Mouse (Mus musculus) midbrain, embryonic 14.5 days (tissue): ENCODE data around the gene Sh3glb2. TPM values are rescaled to one million over a fixed set of nuclear protein-coding genes. Genes with fewer than 3 reads are reported as not detected.

ENCODE experiments used
- ATAC-seq: fragments of 200-750 bp; cut with Nextera tagmentation; 2 replicates; pipeline ENCODE4 v1.8.0; 2017; ENCODE audit warnings: moderate number of reproducible peaks, moderate library complexity; ENCODE audit not compliant: low FRiP score, low TSS enrichment
- DNase-seq: peaks from one replicate; pipeline ENCODE4 v3.0.0-alpha.2; 2015
- H3K27ac ChIP-seq: fragments of 300-500 bp; sonication (generic); replicated peaks from 2 replicates; pipeline ENCODE4 v1.5.1; 2014; ENCODE audit warnings: mild to moderate bottlenecking, low read depth, low read length, moderate library complexity
- H3K27me3 ChIP-seq: fragments of 300-500 bp; sonication (generic); 2 replicates; pipeline ENCODE4 v1.6.1; 2014; ENCODE audit warnings: low read length, control low read depth, mixed read lengths; ENCODE audit not compliant: control insufficient read depth, insufficient read depth
- H3K36me3 ChIP-seq: fragments of 300-500 bp; sonication (generic); 2 replicates; pipeline ENCODE4 v1.6.1; 2014; ENCODE audit warnings: low read length, control low read depth; ENCODE audit not compliant: control insufficient read depth, insufficient read depth
- H3K4me1 ChIP-seq: fragments of 300-500 bp; sonication (generic); 2 replicates; pipeline ENCODE4 v1.6.1; 2014; ENCODE audit warnings: mild to moderate bottlenecking, antibody characterized with exemption, low read length, control low read depth; ENCODE audit not compliant: control insufficient read depth, insufficient read depth
- H3K4me2 ChIP-seq: fragments of 300-500 bp; sonication (generic); 2 replicates; pipeline ENCODE4 v1.6.1; 2014; ENCODE audit warnings: mild to moderate bottlenecking, low read length, moderate library complexity
- H3K4me3 ChIP-seq: fragments of 300-500 bp; sonication (generic); replicated peaks from 2 replicates; pipeline ENCODE4 v1.5.1; 2014; ENCODE audit warnings: low read depth, low read length
- H3K9ac ChIP-seq: fragments of 300-500 bp; sonication (generic); replicated peaks from 2 replicates; pipeline ENCODE4 v1.6.1; 2014; ENCODE audit warnings: mild to moderate bottlenecking, low read length, moderate library complexity
- H3K9me3 ChIP-seq: fragments of 300-500 bp; sonication (generic); 2 replicates; pipeline ENCODE4 v1.6.1; 2016; ENCODE audit warnings: low read length, control low read depth, mixed read lengths; ENCODE audit not compliant: control insufficient read depth
- WGBS: fragments of 180-500 bp; shearing (Covaris S2); extraction: QIAGEN DNeasy Blood & Tissue Kit; methylation state at CpG from one replicate; pipeline ENCODE4 v1.1.7; 2014; 5-methylcytosine and 5-hydroxymethylcytosine counted together
- polyA plus RNA-seq: library from polyadenylated mRNA; unstranded; fragments of >200 nt; fragmentation: Nextera tagmentation; extraction: Ambion mirVana; gene quantifications from 2 replicates; pipeline ENCODE4 v1.2.1, GENCODE M21; 2014

Sh3glb2 gene
- polyA plus RNA-seq: 129 and 183 TPM in 2 replicates

GRCm38 (mm10) chr2:30358533-30359531 lies at the start of gene Sh3glb2:
Sh3glb2 (minus strand) TSS chr2:30359337.
- peak within 1 kb of the TSS; percentile 83 for H3K9ac ChIP-seq
- peak within 1 kb of the TSS; percentile 72 for H3K4me3 ChIP-seq
- ATAC-seq (peak; percentile 75), DNase-seq (peak; percentile 97)
- peaks cover 12% of the 10 kb centered on the region for H3K36me3 ChIP-seq
- H3K9me3 ChIP-seq: no peaks in the 10 kb centered on the region
- no peaks in the 10 kb centered on the region for H3K27me3 ChIP-seq
- 3% methylated on average over 65 of the region's 73 CpGs for WGBS
- peak within 1 kb of the TSS; percentile 81 for H3K4me2 ChIP-seq
- peak within 1 kb of the TSS; percentile 79 for H3K27ac ChIP-seq
- H3K4me1 ChIP-seq: peaks cover 15% of the 10 kb centered on the region

DNA sequence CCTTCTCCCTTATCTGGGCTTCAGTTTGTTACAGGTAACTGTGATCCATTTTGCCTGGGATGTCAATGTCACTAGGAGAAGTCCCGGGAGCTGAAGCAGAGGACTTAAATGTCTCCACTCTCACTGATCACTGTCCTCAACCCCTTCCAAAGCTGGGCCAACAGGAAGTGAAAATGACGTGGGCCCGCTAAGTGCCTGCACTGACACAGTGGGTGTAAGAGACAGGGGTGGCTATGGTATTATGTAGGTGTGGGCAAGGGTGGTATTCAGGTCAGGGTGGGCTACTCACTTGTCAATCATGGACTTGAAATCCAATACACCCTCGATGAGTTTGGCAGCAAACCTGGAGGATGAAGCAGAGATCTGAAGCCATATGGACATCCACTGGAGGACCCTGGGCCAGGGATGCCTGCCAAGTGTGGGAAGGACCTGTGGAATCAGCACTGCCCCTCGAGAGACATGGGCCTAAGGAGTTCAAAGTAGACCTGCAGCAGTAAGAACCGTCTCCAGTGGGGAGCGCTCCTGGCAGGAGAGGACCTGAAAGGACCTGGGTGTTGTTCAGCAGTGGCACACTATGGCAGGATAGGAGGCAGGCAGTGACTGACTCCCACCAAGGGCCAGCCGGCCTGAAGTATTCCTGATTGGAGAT lies 49.4 kb upstream of the Sh3glb2 start:
- no peak overlapping the region for H3K4me2 ChIP-seq
- H3K9me3 ChIP-seq: no peaks in the 10 kb centered on the region
- DNase-seq (no peak), ATAC-seq (no peak)
- H3K27ac ChIP-seq: no peak overlapping the region
- H3K9ac ChIP-seq: no peak overlapping the region
- H3K4me3 ChIP-seq: no peak overlapping the region
- H3K36me3 ChIP-seq: peaks cover 71% of the 10 kb centered on the region
- no peaks in the 10 kb centered on the region for H3K27me3 ChIP-seq
- H3K4me1 ChIP-seq: 0 out of 2 replicates have a peak, but pooled peaks cover under 1% of the 10 kb centered on the region
- 86% methylated on average over 8 of the region's 8 CpGs for WGBS

- no peak for DNase-seq
- WGBS: 92% methylated on average over 10 of the region's 10 CpGs
- Histone ChIP-seq H3K4me3 (no peak overlapping the region), H3K36me3 (peaks cover 79% of the 10 kb centered on the region), H3K9me3 (no peaks in the 10 kb centered on the region), H3K4me2 (no peak overlapping the region), H3K27me3 (no peaks in the 10 kb centered on the region), H3K27ac (no peak overlapping the region), H3K9ac (no peak overlapping the region), H3K4me1 (no peaks in the 10 kb centered on the region)
- ATAC-seq: no peak
Observed at GRCm38 (mm10) chr2:30407778-30408177, 48.6 kb upstream of the Sh3glb2 start.

DNA sequence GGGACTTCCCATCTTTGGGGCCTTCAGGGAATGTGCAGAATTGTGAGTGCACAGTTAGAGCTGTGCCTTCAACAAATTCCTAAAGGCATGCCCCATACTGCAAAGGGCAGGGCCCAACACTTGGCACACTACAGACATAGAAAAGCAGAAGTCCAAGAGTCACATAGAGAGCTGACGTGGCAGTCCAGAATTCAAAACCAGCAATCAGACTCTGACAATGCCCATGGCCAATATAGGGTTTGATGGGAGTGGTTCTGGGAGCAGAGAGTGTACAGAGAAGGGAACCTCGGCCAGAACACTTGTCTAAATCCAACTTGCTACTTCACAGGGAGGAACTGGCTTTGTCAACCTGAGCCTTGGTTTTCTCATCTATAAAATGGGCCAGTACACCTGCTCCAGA lies 48.1 kb upstream of the Sh3glb2 start:
- Histone ChIP-seq H3K4me2 (no peak overlapping the region), H3K36me3 (peaks cover 84% of the 10 kb centered on the region), H3K9ac (no peak overlapping the region), H3K4me1 (no peaks in the 10 kb centered on the region), H3K27me3 (no peaks in the 10 kb centered on the region), H3K9me3 (no peaks in the 10 kb centered on the region), H3K27ac (no peak overlapping the region), H3K4me3 (no peak overlapping the region)
- DNase-seq: no peak
- ATAC-seq: no peak
- WGBS: 93% methylated on average over 2 of the region's 2 CpGs

- no peaks in the 10 kb centered on the region for H3K27me3 ChIP-seq
- no peak overlapping the region for H3K4me2 ChIP-seq
- WGBS: 82% methylated on average over 1 of the region's 1 CpGs
- DNase-seq: no peak
- H3K4me3 ChIP-seq: no peak overlapping the region
- peaks cover 88% of the 10 kb centered on the region for H3K36me3 ChIP-seq
- H3K27ac ChIP-seq: no peak overlapping the region
- no peak overlapping the region for H3K9ac ChIP-seq
- H3K9me3 ChIP-seq: no peaks in the 10 kb centered on the region
- peaks cover 11% of the 10 kb centered on the region; the same call in 1 of the 2 replicates for H3K4me1 ChIP-seq
- ATAC-seq: no peak
Observed at GRCm38 (mm10) chr2:30403870-30404269, 44.7 kb upstream of the Sh3glb2 start.

- DNase-seq (no peak), ATAC-seq (no peak)
- Histone ChIP-seq H3K9me3 (no peaks in the 10 kb centered on the region), H3K27me3 (no peaks in the 10 kb centered on the region), H3K9ac (no peak overlapping the region), H3K27ac (no peak overlapping the region), H3K4me1 (peaks cover 12% of the 10 kb centered on the region; the same call in 1 of the 2 replicates), H3K4me3 (no peak overlapping the region), H3K4me2 (no peak overlapping the region), H3K36me3 (peaks cover 88% of the 10 kb centered on the region)
- 82% methylated on average over 2 of the region's 2 CpGs for WGBS
Observed at GRCm38 (mm10) chr2:30402843-30403242, 43.7 kb upstream of the Sh3glb2 start.

- Histone ChIP-seq H3K36me3 (peaks cover 88% of the 10 kb centered on the region), H3K4me1 (peaks cover 12% of the 10 kb centered on the region; the same call in 1 of the 2 replicates), H3K4me3 (no peak overlapping the region), H3K9ac (no peak overlapping the region), H3K9me3 (no peaks in the 10 kb centered on the region), H3K27ac (no peak overlapping the region), H3K4me2 (no peak overlapping the region), H3K27me3 (no peaks in the 10 kb centered on the region)
- ATAC-seq (no peak), DNase-seq (no peak)
- WGBS: 86% methylated on average over 9 of the region's 9 CpGs
Observed at GRCm38 (mm10) chr2:30402351-30402826, 43.3 kb upstream of the Sh3glb2 start.

GRCm38 (mm10) chr2:30401581-30401980 lies 42.4 kb upstream of the Sh3glb2 start:
- H3K4me3 ChIP-seq: no peak overlapping the region
- DNase-seq (no peak), ATAC-seq (no peak)
- no peak overlapping the region for H3K9ac ChIP-seq
- no peaks in the 10 kb centered on the region for H3K9me3 ChIP-seq
- 93% methylated on average over 1 of the region's 1 CpGs for WGBS
- H3K4me2 ChIP-seq: no peak overlapping the region
- no peaks in the 10 kb centered on the region for H3K27me3 ChIP-seq
- peaks cover 89% of the 10 kb centered on the region for H3K36me3 ChIP-seq
- H3K4me1 ChIP-seq: peaks cover 12% of the 10 kb centered on the region; the same call in 1 of the 2 replicates
- no peak overlapping the region for H3K27ac ChIP-seq
